Mouse (Mus musculus): ENCODE measurements around the gene Mrpl23.

GRCm38 (mm10) chr7:142584882-142585281 is 52.4 kb downstream of the Mrpl23 start:
- TF ChIP-seq CTCF (IDR thresholded peaks at IDR 0.05; ENCODE audit: control insufficient read depth, insufficient read depth, insufficient replicate concordance, low read depth, low read length) (no peak), POLR2A (IDR thresholded peaks at IDR 0.05; ENCODE audit: control insufficient read depth, low read depth, low read length) (no peak)
